Mouse (Mus musculus): Measurements from ENCODE around the gene Eef1a2. TPM values are rescaled to one million over a fixed set of nuclear protein-coding genes. Genes with fewer than 3 reads are reported as not detected.
"Not testable (repeated sequence)": the region's sequence is repeated elsewhere in the genome, so short reads cannot be mapped to it uniquely, and the experiment has no call there.

The Eef1a2 gene
- 1,000 to 10,000 TPM; 1,380 to 1,388 TPM for total RNA-seq (2021)
- long read RNA-seq, experiment 1, transcript Eef1a2-201 (8 exons, 2,084 nt) = major isoform, 123 of 143 reads
- long read RNA-seq, experiment 1, partial matches to known transcripts = 15 of 143 reads
- long read RNA-seq, experiment 1, other reads (novel, unspliced or antisense) = 5 of 143 reads
- long read RNA-seq, experiment 2, transcript Eef1a2-201 (8 exons, 2,084 nt) = major isoform, 83 of 106 reads
- long read RNA-seq, experiment 2, partial matches to known transcripts = 22 of 106 reads
- long read RNA-seq, experiment 2, other reads (novel, unspliced or antisense) = 1 of 106 reads

DNA sequence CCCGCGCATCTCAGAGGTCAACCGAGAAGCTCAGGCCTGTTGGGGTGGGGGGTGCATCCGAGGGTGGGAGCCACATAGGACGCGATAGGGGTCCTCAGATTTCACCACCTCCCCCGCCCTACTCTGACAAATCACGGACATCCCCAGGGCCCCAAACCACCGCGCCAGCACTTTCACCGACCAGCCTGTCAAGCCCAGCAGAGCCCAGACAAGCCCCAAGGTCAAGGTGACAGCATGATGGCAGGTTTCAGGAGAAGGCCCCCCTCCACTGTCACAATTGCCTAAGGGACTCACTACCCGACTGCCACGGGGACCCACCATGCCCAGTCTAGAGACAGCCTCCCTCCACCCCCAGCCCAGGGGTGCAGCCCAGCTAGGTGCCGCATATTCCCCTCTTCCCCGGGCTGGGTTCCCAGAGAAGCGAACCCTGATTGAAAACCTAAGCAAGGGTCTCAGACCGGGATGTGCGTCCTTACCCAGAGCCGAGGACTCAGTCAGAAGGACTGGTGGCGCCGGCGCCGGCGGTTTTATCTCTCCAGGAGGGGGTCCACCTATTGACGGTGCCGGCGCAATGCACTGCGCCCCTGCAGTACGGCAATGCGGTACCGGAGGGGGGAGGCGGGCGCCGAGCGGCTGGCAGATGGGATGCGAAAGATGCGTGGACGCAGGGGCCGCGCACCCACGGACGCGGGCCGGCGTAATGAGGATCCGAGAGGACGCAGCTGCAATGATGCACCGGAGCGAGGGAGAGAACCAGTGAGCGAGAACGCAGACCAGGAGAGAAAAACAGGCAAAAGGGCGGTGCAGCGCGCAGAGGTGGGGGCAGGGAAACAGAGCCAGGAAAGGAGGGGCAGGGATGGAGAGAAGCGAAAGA lies at the start of gene Eef1a2:
Eef1a2 (minus strand) TSS at position 767 of the 874 bp plus-strand sequence.
- Histone ChIP-seq H3K27ac (peak within 1 kb of the TSS; percentile 99), H3K4me3 (peak within 1 kb of the TSS; percentile 74)
- peak; percentile 23 for TF ChIP-seq CTCF (IDR thresholded peaks at IDR 0.05)
- intact Hi-C loops (cut with DNase I) = loop anchor here (2.0 kb wide), 2 partner anchors 18 to 30 kb away; partner anchors contain the start of gene Ppdpf
- DNase-seq (ENCODE audit: extremely low spot score in 1 of 2, low spot score in 2 of 2) = peak; percentile 87 to 93

DNA sequence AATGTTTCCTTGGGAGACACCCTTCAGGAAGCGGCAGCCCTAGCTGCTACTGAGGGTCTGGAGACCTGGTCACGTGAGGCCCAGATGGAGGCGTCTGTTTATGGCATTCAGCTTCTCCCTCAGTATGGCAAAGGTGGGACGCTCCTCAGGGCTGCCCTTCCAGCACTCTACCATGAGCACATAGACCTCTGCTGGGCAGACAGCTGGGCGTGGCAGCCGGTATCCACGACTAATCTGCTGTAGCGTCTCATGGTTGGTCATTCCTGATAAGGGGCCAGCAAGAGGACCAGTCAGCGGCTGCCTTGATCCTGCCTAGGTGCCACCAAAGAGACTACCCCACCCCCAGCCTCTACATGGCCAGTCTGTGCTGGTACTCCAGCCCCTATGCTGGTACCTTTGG lies 49.3 kb upstream of the Eef1a2 start:
- intact Hi-C loops (cut with DNase I) = no loop called here
- H3K27ac ChIP-seq = no peak overlapping the region
- no peak for TF ChIP-seq CTCF (IDR thresholded peaks at IDR 0.05)
- DNase-seq (ENCODE audit: extremely low spot score in 1 of 2, low spot score in 2 of 2) = no peak
- H3K4me3 ChIP-seq = no peak overlapping the region

DNA sequence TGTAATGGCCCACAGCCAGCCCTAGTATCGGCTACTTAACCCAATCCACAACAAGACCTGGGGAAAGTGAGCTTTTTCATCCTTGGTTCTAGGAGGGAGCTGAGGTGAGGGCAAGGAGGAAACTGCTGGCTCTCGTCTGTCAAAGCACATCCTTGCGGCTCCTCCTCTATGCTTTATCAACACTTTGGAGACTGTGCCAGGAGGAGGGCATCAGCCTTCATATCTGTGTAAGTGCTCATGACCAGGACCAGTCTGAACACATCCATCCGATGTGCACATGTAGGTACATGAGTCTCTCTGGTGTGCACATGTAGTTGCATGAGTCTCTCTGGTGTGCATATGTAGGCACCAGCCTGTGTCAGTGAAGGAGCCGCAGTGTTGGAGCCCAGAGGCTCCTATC lies 48.9 kb upstream of the Eef1a2 start:
- no peak for DNase-seq (ENCODE audit: extremely low spot score in 1 of 2, low spot score in 2 of 2)
- TF ChIP-seq CTCF (IDR thresholded peaks at IDR 0.05) = no peak
- H3K4me3 ChIP-seq = no peak overlapping the region
- no peak overlapping the region for H3K27ac ChIP-seq
- intact Hi-C loops (cut with DNase I) = no loop called here

DNA sequence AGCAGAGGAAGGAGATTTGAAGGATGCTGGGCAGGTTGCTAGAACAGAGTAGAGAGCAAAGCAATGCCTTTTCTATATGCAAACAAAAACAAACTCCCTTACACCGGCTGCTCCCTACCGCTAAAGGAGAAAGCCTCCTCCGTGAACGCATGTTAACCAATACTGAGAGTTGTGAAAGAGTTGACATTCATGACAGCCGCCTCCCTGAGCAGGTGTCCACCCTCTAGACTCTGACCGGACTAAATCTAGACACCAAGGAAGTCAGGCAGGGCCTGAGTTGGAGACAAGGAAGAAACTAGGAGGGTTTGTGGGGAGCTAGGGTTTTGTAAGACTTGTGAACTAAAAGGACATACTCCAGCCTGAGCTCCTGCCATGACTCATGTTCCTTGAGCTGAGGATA lies 46.1 kb upstream of the Eef1a2 start:
- DNase-seq (ENCODE audit: extremely low spot score in 1 of 2, low spot score in 2 of 2) = no peak
- no peak for TF ChIP-seq CTCF (IDR thresholded peaks at IDR 0.05)
- Histone ChIP-seq H3K27ac (no peak overlapping the region), H3K4me3 (no peak overlapping the region)
- intact Hi-C loops (cut with DNase I) = no loop called here

DNA sequence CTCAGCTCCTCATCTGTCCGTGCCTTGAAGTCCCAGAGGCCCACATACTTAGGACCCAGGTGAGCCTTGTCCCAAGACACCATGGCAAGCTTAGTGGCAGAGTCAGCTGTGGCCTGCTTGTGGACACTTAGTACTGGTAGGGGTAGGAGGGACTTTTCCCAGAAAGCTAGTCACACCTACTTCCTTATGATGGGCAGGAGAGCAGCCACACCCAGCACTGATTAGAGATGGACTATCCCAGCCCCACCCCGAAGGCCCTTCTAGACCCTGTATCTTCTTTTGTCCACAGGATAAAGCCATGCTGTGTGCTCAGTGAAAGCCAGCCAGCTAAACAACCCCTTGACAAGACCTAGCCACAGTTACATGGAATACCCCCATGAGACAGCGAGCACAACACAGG lies 45.6 kb upstream of the Eef1a2 start, which contains the start of gene Ptk6:
Ptk6 (minus strand) TSS at position 368 of the 400 bp plus-strand sequence.
- H3K27ac ChIP-seq = no peak within 1 kb of the TSS
- no peak within 1 kb of the TSS for H3K4me3 ChIP-seq
- TF ChIP-seq CTCF (IDR thresholded peaks at IDR 0.05) = no peak
- intact Hi-C loops (cut with DNase I) = no loop called here
- DNase-seq (ENCODE audit: extremely low spot score in 1 of 2, low spot score in 2 of 2) = no peak

DNA sequence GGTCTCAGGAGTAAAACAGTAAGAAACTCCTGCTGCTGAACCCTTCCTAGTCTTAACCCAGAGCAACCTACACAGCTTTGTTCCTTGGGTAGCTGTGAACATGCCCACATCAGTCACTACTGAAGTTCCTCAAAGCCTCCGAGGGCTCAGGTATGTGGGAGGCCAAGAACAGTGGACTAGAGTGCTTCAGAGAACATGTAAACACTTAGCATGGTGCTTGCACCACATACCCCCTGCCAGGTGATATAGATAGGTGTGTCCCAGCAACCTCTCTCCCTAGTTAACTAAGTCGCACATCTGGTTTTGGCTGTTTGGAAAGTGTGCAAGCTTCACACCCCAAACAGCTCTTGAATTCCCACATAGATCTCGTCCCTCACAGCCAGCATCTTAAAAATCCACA lies 44.8 kb upstream of the Eef1a2 start:
- no peak overlapping the region for H3K4me3 ChIP-seq
- no peak for DNase-seq (ENCODE audit: extremely low spot score in 1 of 2, low spot score in 2 of 2)
- no peak for TF ChIP-seq CTCF (IDR thresholded peaks at IDR 0.05)
- no peak overlapping the region for H3K27ac ChIP-seq
- intact Hi-C loops (cut with DNase I) = no loop called here

DNA sequence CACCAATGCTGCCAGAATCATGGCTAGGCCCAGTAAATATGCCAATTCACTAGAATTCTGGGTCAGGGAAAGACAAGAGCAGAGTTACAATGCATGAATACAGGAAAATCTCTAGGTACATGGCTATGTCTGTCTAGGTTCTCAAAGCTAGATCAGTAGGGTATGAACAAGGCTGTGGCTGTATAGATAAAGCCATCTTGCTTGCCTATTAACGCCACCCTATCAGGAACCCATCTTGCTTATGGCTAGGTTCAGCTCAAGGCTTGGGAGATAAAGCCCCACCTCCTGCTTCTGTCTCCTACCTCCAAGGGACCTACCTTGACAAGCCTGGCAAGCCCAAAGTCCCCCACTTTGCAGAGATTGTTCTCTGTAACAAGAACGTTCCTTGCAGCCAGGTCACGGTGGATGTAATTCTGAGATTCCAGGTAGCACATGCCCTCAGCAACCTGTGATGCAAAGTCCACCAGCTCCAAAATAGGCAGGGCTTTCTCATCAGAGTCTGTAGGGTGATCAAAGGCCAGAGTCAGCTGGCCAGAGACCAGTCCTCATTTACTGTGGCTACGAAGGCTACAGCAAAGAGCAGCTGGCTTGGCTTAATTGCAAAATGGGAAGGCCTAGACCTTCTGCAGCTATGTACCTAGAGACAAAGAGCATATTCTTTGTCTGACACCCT lies 40.0 kb upstream of the Eef1a2 start:
- TF ChIP-seq CTCF (IDR thresholded peaks at IDR 0.05) = no peak
- intact Hi-C loops (cut with DNase I) = no loop called here
- H3K27ac ChIP-seq = no peak overlapping the region
- DNase-seq (ENCODE audit: extremely low spot score in 1 of 2, low spot score in 2 of 2) = no peak
- no peak overlapping the region for H3K4me3 ChIP-seq

DNA sequence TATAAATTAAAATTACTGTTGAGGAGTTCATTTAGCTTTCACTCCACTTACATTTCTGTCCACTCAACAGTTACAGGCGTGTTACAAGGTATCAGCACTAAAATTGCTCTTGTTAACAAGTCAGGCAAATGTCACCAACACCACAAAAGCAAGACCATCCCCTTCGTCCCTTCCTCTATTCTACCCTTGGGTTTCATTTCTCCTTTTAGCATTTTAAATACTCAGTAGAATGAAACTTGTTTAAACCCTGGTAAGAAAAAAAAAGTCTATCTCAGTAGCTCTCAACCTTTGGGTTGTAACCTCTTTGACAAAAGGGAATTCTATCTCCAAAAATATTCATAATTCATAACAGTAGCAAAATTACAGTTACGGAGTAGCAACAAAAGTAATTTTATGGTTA lies 36.2 kb upstream of the Eef1a2 start:
- no peak overlapping the region for H3K27ac ChIP-seq
- intact Hi-C loops (cut with DNase I) = no loop called here
- H3K4me3 ChIP-seq = no peak overlapping the region
- TF ChIP-seq CTCF (IDR thresholded peaks at IDR 0.05) = no peak
- no peak for DNase-seq (ENCODE audit: extremely low spot score in 1 of 2, low spot score in 2 of 2)

DNA sequence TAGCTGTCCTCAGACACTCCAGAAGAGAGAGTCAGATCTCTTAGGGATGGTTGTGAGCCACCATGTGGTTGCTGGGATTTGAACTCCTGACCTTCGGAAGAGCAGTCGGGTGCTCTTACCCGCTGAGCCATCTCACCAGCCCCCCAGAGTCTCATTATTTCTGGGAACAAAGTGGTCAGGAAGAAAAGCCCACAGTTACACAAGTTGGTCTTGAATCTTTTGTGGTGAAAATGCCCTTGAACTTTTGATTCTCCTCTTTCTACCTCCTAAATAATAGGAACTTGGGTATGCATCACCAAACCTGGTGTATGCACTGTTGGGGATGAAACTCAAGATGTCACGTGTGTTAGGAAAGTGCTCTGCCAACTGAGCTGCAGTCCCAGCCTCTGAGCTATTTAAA lies 35.1 kb upstream of the Eef1a2 start:
- no peak overlapping the region for H3K4me3 ChIP-seq
- intact Hi-C loops (cut with DNase I) = no loop called here
- no peak overlapping the region for H3K27ac ChIP-seq
- no peak for TF ChIP-seq CTCF (IDR thresholded peaks at IDR 0.05)
- no peak for DNase-seq (ENCODE audit: extremely low spot score in 1 of 2, low spot score in 2 of 2)

DNA sequence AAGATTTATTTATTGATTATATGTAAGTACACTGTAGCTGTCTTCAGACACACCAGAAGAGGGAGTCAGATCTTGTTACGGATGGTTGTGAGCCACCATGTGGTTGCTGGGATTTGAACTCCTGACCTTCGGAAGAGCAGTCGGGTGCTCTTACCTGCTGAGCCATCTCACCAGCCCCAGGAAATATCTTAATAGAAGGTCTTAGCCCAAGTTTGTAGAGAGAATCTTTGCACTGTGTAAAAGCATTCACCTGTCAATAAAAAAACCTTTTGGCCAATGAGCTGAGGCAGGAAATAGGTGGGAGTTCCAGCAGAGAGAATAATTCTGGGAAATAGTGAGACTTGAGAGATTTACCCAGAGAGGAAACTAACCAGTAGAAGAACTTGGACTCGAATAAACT lies 34.6 kb upstream of the Eef1a2 start:
- DNase-seq (ENCODE audit: extremely low spot score in 1 of 2, low spot score in 2 of 2); intact Hi-C loops (cut with DNase I); H3K27ac ChIP-seq; H3K4me3 ChIP-seq: not testable (repeated sequence)

DNA sequence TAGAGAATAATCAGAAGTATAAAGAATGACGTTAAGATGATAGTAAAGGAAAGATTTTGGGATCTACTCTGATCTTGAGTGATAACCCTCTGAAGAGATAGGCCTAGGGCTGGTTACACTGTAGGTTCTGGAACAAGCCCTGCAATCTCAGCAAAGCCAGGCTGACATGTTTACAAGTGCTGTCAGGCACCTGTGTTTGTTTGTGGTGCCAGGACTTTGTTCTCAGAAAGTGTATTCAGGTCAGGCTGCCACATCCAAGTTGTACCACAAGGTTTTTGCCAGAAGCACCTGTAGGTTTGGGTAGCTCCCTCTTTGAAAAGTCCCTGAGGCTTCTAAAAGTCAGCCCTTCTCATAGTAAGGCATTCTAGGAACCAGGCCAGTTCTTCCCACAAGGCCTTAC lies 32.5 kb upstream of the Eef1a2 start:
- TF ChIP-seq CTCF (IDR thresholded peaks at IDR 0.05) = no peak
- Histone ChIP-seq H3K4me3 (no peak overlapping the region), H3K27ac (no peak overlapping the region; the same call in 1 of the 2 replicates)
- intact Hi-C loops (cut with DNase I) = loop anchor here (5.0 kb wide), 2 partner anchors 83 to 408 kb away; partner anchors contain the start of gene Samd10
- no peak for DNase-seq (ENCODE audit: extremely low spot score in 1 of 2, low spot score in 2 of 2)

DNA sequence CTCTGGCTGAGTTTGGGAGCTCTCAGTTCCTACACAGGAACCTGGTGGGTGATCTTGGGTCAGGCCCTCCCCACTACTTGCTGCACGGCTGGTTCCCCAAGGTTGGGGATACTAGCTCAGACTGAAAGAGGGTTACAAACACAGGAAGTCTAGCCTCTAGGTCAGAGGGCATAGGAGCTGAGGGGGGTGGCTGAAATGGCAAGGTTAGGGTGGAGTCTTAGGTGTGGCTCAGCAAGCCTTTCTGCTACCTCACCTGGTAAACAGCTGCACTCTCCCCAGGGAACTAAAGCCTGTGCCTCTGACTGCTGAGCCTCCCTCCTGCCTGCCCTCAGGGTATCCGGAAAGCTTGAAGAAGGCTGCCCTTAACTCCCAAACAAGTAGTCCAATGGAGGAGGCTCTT lies 31.9 kb upstream of the Eef1a2 start:
- peak overlapping the region; percentile 4; the same call in 1 of the 2 replicates for H3K27ac ChIP-seq
- DNase-seq (ENCODE audit: extremely low spot score in 1 of 2, low spot score in 2 of 2) = no peak
- intact Hi-C loops (cut with DNase I) = loop anchor here (5.0 kb wide), 2 partner anchors 84 to 409 kb away; partner anchors contain the start of gene Samd10
- peak overlapping the region; percentile 22; the same call in 1 of the 2 replicates for H3K4me3 ChIP-seq
- TF ChIP-seq CTCF (IDR thresholded peaks at IDR 0.05) = no peak

Measured in left cerebral cortex, adult 2 months (tissue).